Mouse (Mus musculus): ENCODE measurements around the gene Kng1.

Kng1 gene

DNA sequence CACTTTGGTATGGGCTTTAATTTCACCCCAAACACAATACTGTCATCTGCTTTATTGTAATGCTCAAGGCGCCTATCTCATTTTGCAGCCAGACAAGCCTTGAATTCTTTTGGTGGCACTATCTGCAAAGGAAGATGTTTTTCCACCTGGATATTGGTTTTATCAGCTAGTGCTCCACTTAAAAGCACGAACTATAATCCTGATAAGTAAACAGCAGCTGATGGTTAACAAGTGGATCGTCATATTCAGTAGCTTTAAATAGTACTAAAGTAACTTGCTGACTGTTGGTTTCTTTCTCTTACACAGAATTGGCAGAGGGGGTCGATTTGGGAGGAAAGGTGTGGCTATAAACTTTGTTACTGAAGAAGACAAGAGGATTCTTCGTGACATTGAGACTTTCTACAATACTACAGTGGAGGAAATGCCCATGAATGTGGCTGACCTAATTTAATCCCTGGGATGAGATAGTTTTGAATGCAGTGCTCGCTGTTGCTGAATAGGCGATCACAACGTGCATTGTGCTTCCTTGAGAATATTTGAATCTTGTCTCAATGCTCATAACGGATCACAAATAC lies 55.3 kb downstream of the Kng1 start:
- no peak for ATAC-seq (ENCODE audit: insufficient number of reproducible peaks, low FRiP score, low TSS enrichment)

DNA sequence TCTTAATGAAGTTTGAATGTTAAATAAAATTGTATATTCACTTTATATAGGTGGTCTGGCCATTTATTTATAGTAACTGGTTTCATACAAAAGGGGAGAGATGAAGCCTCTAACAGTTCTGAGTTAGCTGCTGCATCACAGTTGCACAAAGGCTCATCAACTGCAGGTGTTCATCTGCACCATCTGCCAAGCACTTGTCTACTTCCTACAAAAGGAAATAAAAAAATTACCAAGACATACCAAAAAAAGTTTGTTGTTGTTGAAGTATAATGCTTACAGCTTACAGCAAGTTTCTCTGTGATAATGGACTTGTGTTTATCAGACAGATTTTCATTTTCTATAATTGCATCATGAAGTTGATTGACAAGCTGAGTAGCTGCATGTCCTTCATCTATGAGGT lies 56.2 kb downstream of the Kng1 start:
- ATAC-seq (ENCODE audit: insufficient number of reproducible peaks, low FRiP score, low TSS enrichment), result no peak

- ATAC-seq (ENCODE audit: insufficient number of reproducible peaks, low FRiP score, low TSS enrichment), result no peak
Measured at GRCm38 (mm10) chr16:23114339-23115171, 56.9 kb downstream of the Kng1 start.

DNA sequence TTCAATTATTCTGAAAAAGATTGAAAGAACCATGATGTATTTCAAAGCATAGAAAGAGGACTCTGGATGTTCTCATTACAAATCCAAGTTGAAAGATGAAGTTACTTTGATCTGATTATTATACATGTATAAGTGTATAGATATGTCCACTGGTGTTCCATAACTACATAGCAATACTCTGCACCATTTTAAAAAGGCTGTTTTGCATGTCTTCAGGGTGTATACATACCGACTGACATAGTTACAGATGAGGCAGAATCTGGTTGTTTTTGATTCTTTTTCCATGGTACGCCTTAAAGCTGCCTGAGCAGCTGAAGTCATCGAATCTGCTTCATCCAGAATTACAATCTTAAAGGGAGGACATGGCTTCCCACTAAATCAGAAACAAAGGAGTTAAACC lies 57.8 kb downstream of the Kng1 start:
- no peak for ATAC-seq (ENCODE audit: insufficient number of reproducible peaks, low FRiP score, low TSS enrichment)

DNA sequence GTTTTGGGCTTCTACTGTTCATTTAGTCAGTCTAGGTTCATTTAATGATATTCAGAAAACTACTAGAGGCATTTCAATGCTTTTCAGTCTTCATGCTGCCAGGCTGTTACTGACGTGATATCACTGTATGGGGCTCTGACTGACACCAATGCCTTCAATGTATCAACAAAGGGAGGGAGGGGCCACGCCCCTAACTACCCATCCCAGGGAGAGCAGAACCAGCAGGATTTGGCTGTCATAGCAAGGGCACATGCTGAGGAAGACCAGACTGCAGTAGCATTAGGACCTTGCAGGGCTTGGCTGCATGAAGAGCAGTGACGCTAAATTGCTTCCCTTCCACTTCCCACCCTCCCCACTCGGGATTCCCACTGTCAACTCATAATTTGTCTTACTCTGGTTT lies 59.5 kb downstream of the Kng1 start:
- no peak for ATAC-seq (ENCODE audit: insufficient number of reproducible peaks, low FRiP score, low TSS enrichment)

GRCm38 (mm10) chr16:23122446-23122845 lies 64.8 kb downstream of the Kng1 start:
- ATAC-seq (ENCODE audit: insufficient number of reproducible peaks, low FRiP score, low TSS enrichment), result no peak

GRCm38 (mm10) chr16:23123104-23123503 lies 65.4 kb downstream of the Kng1 start:
- ATAC-seq (ENCODE audit: insufficient number of reproducible peaks, low FRiP score, low TSS enrichment), result no peak

- no peak for ATAC-seq (ENCODE audit: insufficient number of reproducible peaks, low FRiP score, low TSS enrichment)
Measured at GRCm38 (mm10) chr16:23124398-23124797, 66.7 kb downstream of the Kng1 start.

- ATAC-seq (ENCODE audit: insufficient number of reproducible peaks, low FRiP score, low TSS enrichment), result no peak
Measured at GRCm38 (mm10) chr16:23127311-23127672, 69.6 kb downstream of the Kng1 start.

- ATAC-seq (ENCODE audit: insufficient number of reproducible peaks, low FRiP score, low TSS enrichment), result peak; percentile 96
Measured at GRCm38 (mm10) chr16:23127673-23128375, 70.2 kb downstream of the Kng1 start, which contains the start of gene Rfc4. Gene Rfc4 (minus strand): TSS chr16:23127737.

GRCm38 (mm10) chr16:23130303-23130702 lies 72.6 kb downstream of the Kng1 start:
- no peak for ATAC-seq (ENCODE audit: insufficient number of reproducible peaks, low FRiP score, low TSS enrichment)
